Mouse (Mus musculus): Measurements from ENCODE around the gene 4930412O13Rik.
A peak's percentile ranks its signal among the peaks of the same experiment; 100 is the strongest.

The 4930412O13Rik gene

GRCm38 (mm10) chr2:9881051-9881591 is at the start of gene 4930412O13Rik:
Gene 4930412O13Rik, plus strand, starts transcription at chr2:9881252.
- no peak for DNase-seq (ENCODE audit: low read depth, low spot score)

- DNase-seq (ENCODE audit: low read depth, low spot score) = no peak
These were observed 47.3 kb upstream of the 4930412O13Rik start for GRCm38 (mm10) chr2:9833712-9834111.

GRCm38 (mm10) chr2:9835195-9835594 is 45.9 kb upstream of the 4930412O13Rik start:
- DNase-seq (ENCODE audit: low read depth, low spot score) = no peak

GRCm38 (mm10) chr2:9852851-9853576 is 28.0 kb upstream of the 4930412O13Rik start:
- DNase-seq (ENCODE audit: low read depth, low spot score) = no peak

- DNase-seq (ENCODE audit: low read depth, low spot score) = no peak
These were observed 25.2 kb upstream of the 4930412O13Rik start for GRCm38 (mm10) chr2:9855861-9856260.

- DNase-seq (ENCODE audit: low read depth, low spot score) = no peak
These were observed 20.4 kb upstream of the 4930412O13Rik start for GRCm38 (mm10) chr2:9860698-9861097.

- peak; percentile 71 for DNase-seq (ENCODE audit: low read depth, low spot score)
These were observed 13.8 kb upstream of the 4930412O13Rik start for GRCm38 (mm10) chr2:9867092-9867825.

- DNase-seq (ENCODE audit: low read depth, low spot score) = peak; percentile 69
These were observed 9.8 kb upstream of the 4930412O13Rik start for GRCm38 (mm10) chr2:9871141-9871716.

GRCm38 (mm10) chr2:9871798-9872197 is 9.3 kb upstream of the 4930412O13Rik start:
- no peak for DNase-seq (ENCODE audit: low read depth, low spot score)

- DNase-seq (ENCODE audit: low read depth, low spot score) = peak; percentile 65
These were observed 8.4 kb upstream of the 4930412O13Rik start for GRCm38 (mm10) chr2:9872682-9873081.

GRCm38 (mm10) chr2:9873757-9874156 is 7.3 kb upstream of the 4930412O13Rik start:
- no peak for DNase-seq (ENCODE audit: low read depth, low spot score)

- DNase-seq (ENCODE audit: low read depth, low spot score) = peak; percentile 51
These were observed 6.4 kb upstream of the 4930412O13Rik start for GRCm38 (mm10) chr2:9874467-9875219.

- no peak for DNase-seq (ENCODE audit: low read depth, low spot score)
These were observed 5.8 kb upstream of the 4930412O13Rik start for GRCm38 (mm10) chr2:9875220-9875619.

- peak; percentile 84 for DNase-seq (ENCODE audit: low read depth, low spot score)
These were observed 5.2 kb upstream of the 4930412O13Rik start for GRCm38 (mm10) chr2:9875676-9876357.

GRCm38 (mm10) chr2:9876621-9877325 is 4.3 kb upstream of the 4930412O13Rik start:
- peak; percentile 57 for DNase-seq (ENCODE audit: low read depth, low spot score)

- DNase-seq (ENCODE audit: low read depth, low spot score) = peak; percentile 52
These were observed 3.7 kb upstream of the 4930412O13Rik start for GRCm38 (mm10) chr2:9877326-9877690.

- peak; percentile 66 for DNase-seq (ENCODE audit: low read depth, low spot score)
These were observed 3.0 kb upstream of the 4930412O13Rik start for GRCm38 (mm10) chr2:9877966-9878563.

GRCm38 (mm10) chr2:9878564-9879081 is 2.4 kb upstream of the 4930412O13Rik start:
- peak; percentile 91 for DNase-seq (ENCODE audit: low read depth, low spot score)

- no peak for DNase-seq (ENCODE audit: low read depth, low spot score)
These were observed 2.0 kb upstream of the 4930412O13Rik start for GRCm38 (mm10) chr2:9879092-9879491.

GRCm38 (mm10) chr2:9879493-9879892 is 1.6 kb upstream of the 4930412O13Rik start:
- DNase-seq (ENCODE audit: low read depth, low spot score) = peak; percentile 94
